ENCODE assay signal across 29 mouse cellular contexts in the genomic region with DNA sequence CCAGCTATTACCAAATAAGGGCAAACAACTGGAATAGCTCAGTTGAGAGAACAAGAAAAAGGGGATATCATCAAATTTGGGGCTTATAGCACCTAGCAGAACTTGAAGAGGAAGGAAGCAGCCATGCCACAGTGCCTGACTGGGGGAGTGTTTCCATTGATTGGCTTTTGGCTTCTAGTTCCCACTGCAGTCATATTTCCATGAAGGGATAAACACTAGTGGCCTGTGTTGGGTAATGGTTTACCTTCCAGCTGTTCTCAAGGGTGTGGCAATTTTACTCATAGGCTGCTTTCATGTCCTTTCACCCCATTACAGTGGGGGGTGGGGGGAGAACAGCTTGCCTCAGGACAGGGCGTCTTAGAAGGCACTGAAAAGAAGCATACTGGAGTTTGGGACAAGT. TPM values are rescaled to one million over a fixed set of nuclear protein-coding genes. Genes with fewer than 3 reads are reported as not detected.
DNase-seq lines count a peak whose midpoint lies in the region; ATAC-seq and TF ChIP-seq lines count a peak whose summit lies in the region.
"Had no signal": no experiment of that assay in that cellular context is flagged by ENCODE, and none has a peak within 500 bp of the region (broad histone marks: within the 10 kb centered on the region; RNA-seq: fewer than 3 reads in every experiment).

No protein-coding gene starts in this region.

- H3K27me3 ChIP-seq in liver, adult 2 months (ENCODE audit: control insufficient read depth, insufficient read depth, low read length): no peaks in the 10 kb centered on the region
- H3K27me3 ChIP-seq in liver, embryonic 12.5 days (replicated peaks): peaks cover 42% of the 10 kb centered on the region
- no peaks in the 10 kb centered on the region; the same call in 1 of the 2 replicates for H3K27me3 ChIP-seq in lung, postnatal 0 days (replicated peaks; ENCODE audit: insufficient read depth, low read length)
- H3K27me3 ChIP-seq: CH12.LX, Patski had no signal

- no peak overlapping the region for H3K27ac ChIP-seq in liver, adult 2 months (replicated peaks; ENCODE audit: insufficient read depth, low read depth, low read length)
- no peak overlapping the region for H3K27ac ChIP-seq in liver, embryonic 12.5 days
- no peak overlapping the region for H3K27ac ChIP-seq in lung, postnatal 0 days (ENCODE audit: low read length)
- H3K27ac ChIP-seq: embryonic facial prominence, embryonic 13.5 days; embryonic facial prominence, embryonic 15.5 days; forebrain, embryonic 10.5 days; forebrain, embryonic 12.5 days had no signal

- H3K79me2 ChIP-seq in liver, adult 2 months (ENCODE audit: control insufficient read depth, insufficient read depth, low read length): no peaks in the 10 kb centered on the region

- 44% methylated on average over 1 of the region's 1 CpGs for whole genome bisulfite sequencing in liver, adult 2 months
- WGBS in liver, embryonic 12.5 days (ENCODE audit: insufficient replicate concordance): 67% methylated on average over 1 of the region's 1 CpGs
- WGBS in lung, postnatal 0 days: 50% methylated on average over 1 of the region's 1 CpGs

- peak; percentile 61 for DNase-seq in liver, adult 2 months (ENCODE audit: extremely low read depth, low read depth, low spot score)
- DNase-seq in lung, postnatal 0 days (ENCODE audit: low spot score): peak; percentile 37
- no peak for DNase-seq in lung, postnatal 4 days
- no peak for DNase-seq in ovary, adult 18-20 months (ENCODE audit: low spot score)
- DNase-seq in right cerebral cortex, postnatal 14 days: no peak
- DNase-seq: adrenal gland, adult 8-10 months; adrenal gland, postnatal 14 days; adrenal gland, postnatal 36 days; B cell, adult 2 months; cerebellum, adult 11-12 months; cerebellum, adult 2 months; cerebellum, adult 9-10 months; cerebellum, postnatal 10 days; cerebellum, postnatal 25 days; embryo, embryonic 11 days had no signal

- H3K9me3 ChIP-seq in liver, embryonic 12.5 days (replicated peaks): no peaks in the 10 kb centered on the region
- H3K9me3 ChIP-seq in lung, postnatal 0 days (ENCODE audit: low read length): no peaks in the 10 kb centered on the region
- H3K9me3 ChIP-seq: embryonic facial prominence, embryonic 13.5 days; embryonic facial prominence, embryonic 15.5 days; forebrain, embryonic 10.5 days; forebrain, embryonic 12.5 days; G1E had no signal

- H3K9ac ChIP-seq in liver, adult 2 months (ENCODE audit: low read depth, low read length): no peak overlapping the region
- H3K9ac ChIP-seq in liver, embryonic 12.5 days: no peak overlapping the region
- no peak overlapping the region for H3K9ac ChIP-seq in lung, postnatal 0 days (replicated peaks; ENCODE audit: low read depth)
- H3K9ac ChIP-seq: embryonic facial prominence, embryonic 13.5 days; embryonic facial prominence, embryonic 15.5 days; forebrain, embryonic 12.5 days had no signal

- no peak for TF ChIP-seq EP300 in lung, postnatal 0 days (IDR thresholded peaks at IDR 0.05)

- no peak overlapping the region for H3K4me3 ChIP-seq in liver, adult 2 months (ENCODE audit: insufficient read depth, low read depth, low read length)
- H3K4me3 ChIP-seq in liver, embryonic 12.5 days: no peak overlapping the region
- no peak overlapping the region for H3K4me3 ChIP-seq in lung, postnatal 0 days (ENCODE audit: low read depth, low read length)
- H3K4me3 ChIP-seq: embryonic facial prominence, embryonic 13.5 days; embryonic facial prominence, embryonic 15.5 days; erythroblast, embryonic 14.5 days; forebrain, embryonic 10.5 days; forebrain, embryonic 12.5 days had no signal

- no peak for TF ChIP-seq CTCF in liver, adult 2 months (IDR thresholded peaks at IDR 0.05; ENCODE audit: low read depth, low read length)
- TF ChIP-seq CTCF in lung, postnatal 0 days (IDR thresholded peaks at IDR 0.05): no peak

- H3K36me3 ChIP-seq in liver, adult 2 months (ENCODE audit: control insufficient read depth, insufficient read depth, low read length): no peaks in the 10 kb centered on the region
- H3K36me3 ChIP-seq in liver, embryonic 12.5 days: no peaks in the 10 kb centered on the region
- no peaks in the 10 kb centered on the region for H3K36me3 ChIP-seq in lung, postnatal 0 days (ENCODE audit: insufficient read depth, low read length)
- H3K36me3 ChIP-seq: embryonic facial prominence, embryonic 13.5 days; embryonic facial prominence, embryonic 15.5 days; forebrain, embryonic 10.5 days; forebrain, embryonic 12.5 days; G1E had no signal

- TF ChIP-seq POLR2A in liver, adult 2 months (IDR thresholded peaks at IDR 0.05; ENCODE audit: extremely low read depth, insufficient read depth, low read length): no peak

- no peak overlapping the region for H3K4me2 ChIP-seq in liver, embryonic 12.5 days
- H3K4me2 ChIP-seq in lung, postnatal 0 days (replicated peaks; ENCODE audit: low read depth, low read length): no peak overlapping the region
- H3K4me2 ChIP-seq: embryonic facial prominence, embryonic 13.5 days; embryonic facial prominence, embryonic 15.5 days; forebrain, embryonic 12.5 days had no signal

- no peak for ATAC-seq in liver, embryonic 12.5 days
- ATAC-seq in lung, postnatal 0 days: peak; percentile 58
- ATAC-seq in common myeloid progenitor, adult 5-6 weeks (replicated peaks; ENCODE audit: low read depth, poor library complexity, severe bottlenecking): peak; percentile 74
- ATAC-seq in hematopoietic stem cell, adult 5-6 weeks (replicated peaks in 1 of 2; ENCODE audit: insufficient read depth in 1 of 2, low FRiP score in 2 of 2, low TSS enrichment in 1 of 2, low read depth in 1 of 2, poor library complexity in 2 of 2, severe bottlenecking in 2 of 2): peak; percentile 36 to 62; a peak in 3 of 4 replicates
- ATAC-seq: activated CD4-positive, CD25-positive, alpha-beta regulatory T cell, adult 4 months; CD4-positive, CD25-positive, alpha-beta regulatory T cell, adult 4 months; forebrain, embryonic 14.5 days; Patski had no signal

- H3K4me1 ChIP-seq in liver, adult 2 months (ENCODE audit: control insufficient read depth, insufficient read depth, low read length): peaks cover 3% of the 10 kb centered on the region
- H3K4me1 ChIP-seq in liver, embryonic 12.5 days: 0 out of 2 replicates have a peak, but pooled peaks cover 3% of the 10 kb centered on the region
- no peaks in the 10 kb centered on the region for H3K4me1 ChIP-seq in lung, postnatal 0 days (ENCODE audit: insufficient read depth, low read depth, low read length)
- H3K4me1 ChIP-seq: embryonic facial prominence, embryonic 15.5 days; forebrain, embryonic 12.5 days had no signal

RNA-seq across cellular contexts. Expression of a gene that starts 31.1 kb away (rescaled TPM):
- 4.9 and 5.4 TPM in 2 replicates for total RNA-seq in liver, adult 2 months (2014; rRNA removed)
- polyA plus RNA-seq in liver, adult 2 months (2012; rRNA removed): 12.4 TPM in 2 replicates
- 9.7 and 10.4 TPM in 2 replicates for polyA plus RNA-seq in liver, embryonic 12.5 days (2016; fragmentation: Nextera tagmentation; extraction: Ambion mirVana)
- 45.6 and 53.0 TPM in 2 replicates for polyA plus RNA-seq in lung, postnatal 0 days (2015; fragmentation: Nextera tagmentation; extraction: Ambion mirVana)
- 3.0 and 3.1 TPM in 2 replicates for total RNA-seq in common myeloid progenitor, adult 5-6 weeks (2017)
- total RNA-seq in hematopoietic stem cell, adult 5-6 weeks (2017): 4.7 and 5.6 TPM in 2 replicates
- total RNA-seq: G1E had no signal
- polyA plus RNA-seq: G1E had no signal

Comparison
In these comparisons a context has a peak if more than half of its experiments do, and no peak if none do; other contexts are left out.
1. DNase-seq: peak in liver, adult 2 months (single experiment) and lung, postnatal 0 days (single experiment); none in lung, postnatal 4 days (0 of 2), ovary, adult 18-20 months (single experiment) and right cerebral cortex, postnatal 14 days (single experiment).